10 mouse cellular contexts compared by ENCODE assay signal in the genomic region with DNA sequence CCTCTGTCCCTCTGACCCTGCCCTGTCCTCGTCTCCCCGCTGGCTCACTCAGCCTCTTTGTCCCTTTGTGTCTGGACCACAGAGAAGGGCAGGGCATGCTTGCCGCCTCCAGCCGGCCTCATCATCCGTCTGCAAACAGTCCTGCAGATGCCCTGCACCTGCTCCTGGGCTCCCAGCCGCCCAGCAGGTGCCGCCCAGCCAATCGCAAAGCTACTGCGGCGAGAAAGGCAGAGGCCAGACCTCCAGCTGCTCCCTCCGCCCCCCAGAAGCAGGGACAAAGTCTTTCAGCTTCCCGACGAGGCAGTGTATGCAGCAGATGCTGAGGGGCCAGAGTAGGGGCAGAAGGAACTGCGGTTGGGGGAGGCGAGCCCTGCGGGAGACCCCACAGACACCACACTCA. TPM values are rescaled to one million over a fixed set of nuclear protein-coding genes. Genes with fewer than 3 reads are reported as not detected.
A peak's percentile ranks its signal among the peaks of the same experiment; 100 is the strongest.
DNase-seq lines count a peak whose midpoint lies in the region; ATAC-seq lines count a peak whose summit lies in the region.
"Had no signal": no experiment of that assay in that cellular context is flagged by ENCODE, and none has a peak within 500 bp of the region (broad histone marks: within the 10 kb centered on the region; RNA-seq: fewer than 3 reads in every experiment).

No protein-coding gene starts in this region.

- H3K27me3 ChIP-seq in hindbrain, embryonic 16.5 days (replicated peaks; ENCODE audit: control insufficient read depth, insufficient read depth, low read length): no peaks in the 10 kb centered on the region
- H3K27me3 ChIP-seq in neural tube, embryonic 11.5 days (ENCODE audit: control insufficient read depth, insufficient read depth, low read length): no peaks in the 10 kb centered on the region

- H3K4me1 ChIP-seq in hindbrain, embryonic 16.5 days (ENCODE audit: control insufficient read depth, insufficient read depth, low read depth, low read length): peaks cover 19% of the 10 kb centered on the region
- H3K4me1 ChIP-seq in neural tube, embryonic 11.5 days (ENCODE audit: control insufficient read depth, insufficient read depth, low read length): peaks cover 32% of the 10 kb centered on the region
- H3K4me1 ChIP-seq: lung, embryonic 15.5 days had no signal

- H3K4me3 ChIP-seq in hindbrain, embryonic 16.5 days (ENCODE audit: low read length): peak overlapping the region; percentile 22
- H3K4me3 ChIP-seq in neural tube, embryonic 11.5 days (ENCODE audit: low read depth, low read length): no peak overlapping the region
- H3K4me3 ChIP-seq: lung, embryonic 15.5 days had no signal

- 3% methylated on average over 15 of the region's 16 CpGs for WGBS in hindbrain, embryonic 16.5 days
- 2% methylated on average over 16 of the region's 16 CpGs for WGBS in neural tube, embryonic 11.5 days

- DNase-seq in MN1 (ENCODE audit: low spot score) (peak; percentile 91), liver (no peak)
- DNase-seq in embryo, embryonic 9.5 days (ENCODE audit: extremely low spot score): peak; percentile 77
- peak; percentile 91 for DNase-seq in neural tube, embryonic 11.5 days (ENCODE audit: low spot score)
- DNase-seq in right cerebral cortex, postnatal 14 days: no peak
- no peak for DNase-seq in right cerebral cortex, adult 2 months (ENCODE audit: low spot score in 2 of 2)

- H3K9me3 ChIP-seq in hindbrain, embryonic 16.5 days (ENCODE audit: control insufficient read depth, low read length): no peaks in the 10 kb centered on the region
- no peaks in the 10 kb centered on the region for H3K9me3 ChIP-seq in neural tube, embryonic 11.5 days (ENCODE audit: control insufficient read depth, low read length)
- H3K9me3 ChIP-seq: lung, embryonic 15.5 days had no signal

- H3K4me2 ChIP-seq in hindbrain, embryonic 16.5 days (ENCODE audit: low read length): peak overlapping the region; percentile 53
- H3K4me2 ChIP-seq in neural tube, embryonic 11.5 days (ENCODE audit: low read depth): peak overlapping the region; percentile 30
- H3K4me2 ChIP-seq: lung, embryonic 15.5 days had no signal

- peak; percentile 77 for ATAC-seq in hindbrain, embryonic 16.5 days
- ATAC-seq in neural tube, embryonic 11.5 days (ENCODE audit: insufficient read depth, low FRiP score, low TSS enrichment): peak; percentile 86
- ATAC-seq in erythroblast, adult 5-6 weeks (replicated peaks; ENCODE audit: low FRiP score, poor library complexity, severe bottlenecking): no peak
- ATAC-seq: Patski had no signal

- peak overlapping the region; percentile 65 for H3K9ac ChIP-seq in hindbrain, embryonic 16.5 days (ENCODE audit: low read depth, low read length)
- peak overlapping the region; percentile 61 for H3K9ac ChIP-seq in neural tube, embryonic 11.5 days (ENCODE audit: low read length)
- H3K9ac ChIP-seq: lung, embryonic 15.5 days had no signal

- peak overlapping the region; percentile 79 for H3K27ac ChIP-seq in hindbrain, embryonic 16.5 days (ENCODE audit: low read depth, low read length)
- H3K27ac ChIP-seq in neural tube, embryonic 11.5 days (ENCODE audit: low read depth, low read length): peak overlapping the region; percentile 96
- H3K27ac ChIP-seq: lung, embryonic 15.5 days had no signal

- no peaks in the 10 kb centered on the region for H3K36me3 ChIP-seq in hindbrain, embryonic 16.5 days (ENCODE audit: control insufficient read depth, insufficient read depth, low read length)
- H3K36me3 ChIP-seq in neural tube, embryonic 11.5 days (ENCODE audit: control insufficient read depth, insufficient read depth, low read length): no peaks in the 10 kb centered on the region
- H3K36me3 ChIP-seq: lung, embryonic 15.5 days had no signal

RNA-seq across cellular contexts. Expression of a gene that starts 14.9 kb away (rescaled TPM):
- 1.2 and 1.3 TPM in 2 replicates for polyA plus RNA-seq in hindbrain, embryonic 16.5 days (2015; fragmentation: Nextera tagmentation; extraction: Ambion mirVana)
- 0.53 and 1.3 TPM in 2 replicates for polyA plus RNA-seq in neural tube, embryonic 11.5 days (2014; fragmentation: Nextera tagmentation; extraction: Ambion mirVana)
- total RNA-seq in erythroblast, adult 5-6 weeks (2015; ENCODE audit: low replicate concordance): 3.3 TPM in 1 of 2 replicates, not detected in the other
- total RNA-seq in erythroblast, adult 5-6 weeks (2017; ENCODE audit: low replicate concordance): not detected in 2 replicates
- polyA plus RNA-seq: Patski had no signal

RNA-seq across cellular contexts. Expression of a gene that starts 18.2 kb away (rescaled TPM):
- polyA plus RNA-seq in hindbrain, embryonic 16.5 days (2015; fragmentation: Nextera tagmentation; extraction: Ambion mirVana): 6.6 and 7.7 TPM in 2 replicates
- 0.53 and 0.90 TPM in 2 replicates for polyA plus RNA-seq in neural tube, embryonic 11.5 days (2014; fragmentation: Nextera tagmentation; extraction: Ambion mirVana)
- total RNA-seq in erythroblast, adult 5-6 weeks (2015; ENCODE audit: low replicate concordance): not detected in 2 replicates
- total RNA-seq in erythroblast, adult 5-6 weeks (2017; ENCODE audit: low replicate concordance): not detected in 2 replicates
- polyA plus RNA-seq: Patski had no signal

RNA-seq across cellular contexts. Expression of a gene that starts 39.1 kb away (rescaled TPM):
- 35.6 and 35.9 TPM in 2 replicates for polyA plus RNA-seq in hindbrain, embryonic 16.5 days (2015; fragmentation: Nextera tagmentation; extraction: Ambion mirVana)
- 28.6 and 30.0 TPM in 2 replicates for polyA plus RNA-seq in neural tube, embryonic 11.5 days (2014; fragmentation: Nextera tagmentation; extraction: Ambion mirVana)
- total RNA-seq in erythroblast, adult 5-6 weeks (2015; ENCODE audit: low replicate concordance): 11.7 and 14.0 TPM in 2 replicates
- 5.0 and 6.4 TPM in 2 replicates for total RNA-seq in erythroblast, adult 5-6 weeks (2017; ENCODE audit: low replicate concordance)

Comparison
In these comparisons a context has a peak if more than half of its experiments do, and no peak if none do; other contexts are left out.
1. DNase-seq: peak in MN1 (single experiment), embryo, embryonic 9.5 days (single experiment) and neural tube, embryonic 11.5 days (single experiment); none in liver (single experiment), right cerebral cortex, postnatal 14 days (single experiment) and right cerebral cortex, adult 2 months (0 of 2).